Mouse (Mus musculus): ENCODE data around the gene Pde4b. TPM values are rescaled to one million over a fixed set of nuclear protein-coding genes. Genes with fewer than 3 reads are reported as not detected.
A peak's percentile ranks its signal among the peaks of the same experiment; 100 is the strongest.

Gene Pde4b
- polyA plus RNA-seq, 1 experiment, result 6.7 TPM

DNA sequence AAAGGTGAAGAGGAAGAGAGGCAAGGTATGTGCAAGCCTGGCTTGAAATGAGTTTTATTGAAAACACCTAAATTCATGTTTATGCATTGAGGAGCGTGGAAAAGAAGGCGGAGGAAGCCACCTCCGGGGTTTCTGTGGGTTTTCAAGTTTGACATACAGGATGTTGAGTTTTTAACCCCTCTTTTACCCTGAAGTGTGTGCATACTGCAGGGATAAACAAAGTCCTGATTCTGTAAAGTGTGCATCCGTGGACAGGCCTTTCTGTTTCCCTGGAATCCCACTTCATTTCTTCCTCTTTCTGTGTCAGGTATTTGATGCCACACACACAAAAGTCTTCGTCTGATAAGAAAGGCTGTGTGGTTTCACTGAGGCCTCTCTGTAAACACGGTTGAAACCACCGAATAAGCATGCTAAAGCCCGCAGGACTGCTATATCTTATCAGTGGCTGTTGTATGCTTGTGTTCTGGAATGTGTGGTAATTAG is 481.8 kb downstream of the Pde4b start:
- no peaks in the 10 kb centered on the region for H3K27me3 ChIP-seq (ENCODE audit: control insufficient read depth, insufficient read depth, insufficient read length)
- H3ac ChIP-seq (ENCODE audit: control insufficient read depth, insufficient read length), result no peak overlapping the region
- no peaks in the 10 kb centered on the region for H3K36me3 ChIP-seq (ENCODE audit: control insufficient read depth, insufficient read depth)
- peak overlapping the region; percentile 78 for H3K4me2 ChIP-seq (ENCODE audit: low read depth)
- no peak for TF ChIP-seq TCF12 (IDR thresholded peaks at IDR 0.05; ENCODE audit: insufficient read depth, poor library complexity, severe bottlenecking)
- no peak for TF ChIP-seq REST (IDR thresholded peaks at IDR 0.05; ENCODE audit: insufficient read depth, insufficient read length)
- TF ChIP-seq E2F4 (IDR thresholded peaks at IDR 0.05; ENCODE audit: insufficient read depth), result no peak
- no peak for TF ChIP-seq POLR2A (IDR thresholded peaks at IDR 0.05; ENCODE audit: insufficient read length, low read depth)
- TF ChIP-seq TCF3 (IDR thresholded peaks at IDR 0.05; ENCODE audit: insufficient read length, low read depth), result no peak
- TF ChIP-seq USF1 (IDR thresholded peaks at IDR 0.05; ENCODE audit: low read depth), result no peak
- TF ChIP-seq MAX (IDR thresholded peaks at IDR 0.05; ENCODE audit: low read depth), result no peak
- TF ChIP-seq MYOG (IDR thresholded peaks at IDR 0.05; ENCODE audit: control insufficient read depth in 1 of 3, insufficient read depth in 1 of 3, insufficient read length in 2 of 3, low read depth in 2 of 3), result no peak
- TF ChIP-seq CEBPB (IDR thresholded peaks at IDR 0.05; ENCODE audit: insufficient read depth, poor library complexity, severe bottlenecking), result no peak
- no peak for TF ChIP-seq SRF (IDR thresholded peaks at IDR 0.05; ENCODE audit: control insufficient read depth, insufficient read length, low read depth)
- no peak for TF ChIP-seq POLR2AphosphoS2 (IDR thresholded peaks at IDR 0.05; ENCODE audit: insufficient read length, low read depth)
- TF ChIP-seq MYOD1 (IDR thresholded peaks at IDR 0.05; ENCODE audit: control insufficient read depth in 1 of 3, insufficient read length in 2 of 3, low read depth in 2 of 3), result no peak
- H3K79me2 ChIP-seq (ENCODE audit: control insufficient read depth, insufficient read depth), result peaks cover 12% of the 10 kb centered on the region
- no peak overlapping the region for H3K4me3 ChIP-seq

DNA sequence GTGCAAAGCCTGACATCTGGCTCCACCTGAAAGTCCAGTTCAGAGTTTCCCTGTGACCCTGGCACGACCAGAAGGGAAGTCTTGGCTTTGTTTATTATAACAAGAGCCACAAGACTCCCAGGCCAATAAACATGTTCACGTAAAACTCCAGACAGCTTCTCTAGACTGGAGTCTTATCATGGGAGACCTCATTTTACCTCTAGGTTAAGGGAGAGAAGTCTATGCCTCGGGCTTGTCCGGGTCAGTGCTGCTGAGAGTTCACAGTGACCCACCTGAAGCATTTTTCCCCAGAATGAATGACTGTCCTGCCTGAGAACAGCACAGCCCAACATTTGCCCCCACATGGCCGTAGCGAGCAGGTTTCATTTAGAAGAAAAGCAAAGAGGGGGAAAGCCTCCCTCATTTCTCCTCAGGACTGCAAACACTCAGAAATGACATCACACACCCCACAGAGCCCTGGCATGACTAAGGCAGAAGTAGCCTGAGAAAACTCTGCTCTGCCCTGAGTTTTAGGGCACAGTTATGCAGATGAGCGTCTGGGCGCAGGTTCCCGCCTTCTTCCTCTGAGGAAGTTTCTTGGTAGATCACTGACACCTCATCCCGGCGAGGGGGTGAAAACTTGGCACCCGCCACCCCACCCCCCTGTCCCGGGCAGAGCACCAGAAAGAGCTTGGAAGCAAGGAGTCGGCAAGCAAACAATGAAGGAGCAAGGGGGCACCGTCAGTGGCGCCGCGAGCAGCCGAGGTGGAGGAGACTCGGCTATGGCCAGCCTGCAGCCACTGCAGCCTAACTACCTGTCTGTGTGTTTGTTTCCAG is 482.8 kb downstream of the Pde4b start:
- Histone ChIP-seq H3ac (ENCODE audit: control insufficient read depth, insufficient read length) (peak overlapping the region; percentile 59), H3K79me2 (ENCODE audit: control insufficient read depth, insufficient read depth) (peaks cover 12% of the 10 kb centered on the region), H3K4me3 (peak overlapping the region; percentile 75), H3K4me2 (ENCODE audit: low read depth) (peak overlapping the region; percentile 78), H3K36me3 (ENCODE audit: control insufficient read depth, insufficient read depth) (no peaks in the 10 kb centered on the region), H3K27me3 (ENCODE audit: control insufficient read depth, insufficient read depth, insufficient read length) (no peaks in the 10 kb centered on the region)
- TF ChIP-seq MAX (IDR thresholded peaks at IDR 0.05; ENCODE audit: low read depth) (no peak), POLR2A (IDR thresholded peaks at IDR 0.05; ENCODE audit: insufficient read length, low read depth) (peak; percentile 59), TCF3 (IDR thresholded peaks at IDR 0.05; ENCODE audit: insufficient read length, low read depth) (no peak), E2F4 (IDR thresholded peaks at IDR 0.05; ENCODE audit: insufficient read depth) (no peak), SRF (IDR thresholded peaks at IDR 0.05; ENCODE audit: control insufficient read depth, insufficient read length, low read depth) (no peak)

DNA sequence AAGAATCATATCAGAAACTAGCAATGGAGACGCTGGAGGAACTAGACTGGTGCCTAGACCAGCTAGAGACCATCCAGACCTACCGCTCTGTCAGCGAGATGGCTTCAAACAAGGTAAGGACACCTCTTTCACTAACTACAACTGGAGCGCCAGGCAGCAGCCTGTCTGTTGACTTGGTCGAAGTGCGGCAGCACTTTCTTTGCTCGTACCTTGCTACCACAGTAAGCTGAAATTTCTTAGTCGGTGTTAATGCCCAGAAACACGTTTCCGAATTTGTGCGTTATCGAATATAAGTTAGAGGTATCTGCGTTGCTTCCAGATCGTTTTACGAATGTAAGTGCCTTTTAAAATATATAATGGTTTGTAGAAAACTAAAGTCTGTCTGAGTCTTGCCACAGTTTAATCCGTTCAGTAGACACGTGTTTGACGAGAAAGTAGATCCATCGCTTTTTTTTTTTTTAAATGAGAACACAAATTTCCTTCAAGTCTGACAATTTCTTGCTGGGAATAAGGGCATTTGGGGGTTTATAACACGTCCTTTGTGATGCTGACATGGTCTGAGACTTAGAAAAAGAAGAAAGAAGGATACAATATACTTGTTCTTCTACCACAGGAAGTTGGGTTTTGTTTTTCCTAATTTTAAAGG is 483.5 kb downstream of the Pde4b start:
- H3K4me3 ChIP-seq, result peak overlapping the region; percentile 75
- TF ChIP-seq POLR2A (IDR thresholded peaks at IDR 0.05; ENCODE audit: insufficient read length, low read depth) (peak; percentile 1), CEBPB (IDR thresholded peaks at IDR 0.05; ENCODE audit: insufficient read depth, poor library complexity, severe bottlenecking) (no peak)
- no peaks in the 10 kb centered on the region for H3K27me3 ChIP-seq (ENCODE audit: control insufficient read depth, insufficient read depth, insufficient read length)
- H3K36me3 ChIP-seq (ENCODE audit: control insufficient read depth, insufficient read depth), result no peaks in the 10 kb centered on the region
- H3ac ChIP-seq (ENCODE audit: control insufficient read depth, insufficient read length), result peak overlapping the region; percentile 59
- H3K79me2 ChIP-seq (ENCODE audit: control insufficient read depth, insufficient read depth), result peaks cover 12% of the 10 kb centered on the region
- H3K4me2 ChIP-seq (ENCODE audit: low read depth), result peak overlapping the region; percentile 78

DNA sequence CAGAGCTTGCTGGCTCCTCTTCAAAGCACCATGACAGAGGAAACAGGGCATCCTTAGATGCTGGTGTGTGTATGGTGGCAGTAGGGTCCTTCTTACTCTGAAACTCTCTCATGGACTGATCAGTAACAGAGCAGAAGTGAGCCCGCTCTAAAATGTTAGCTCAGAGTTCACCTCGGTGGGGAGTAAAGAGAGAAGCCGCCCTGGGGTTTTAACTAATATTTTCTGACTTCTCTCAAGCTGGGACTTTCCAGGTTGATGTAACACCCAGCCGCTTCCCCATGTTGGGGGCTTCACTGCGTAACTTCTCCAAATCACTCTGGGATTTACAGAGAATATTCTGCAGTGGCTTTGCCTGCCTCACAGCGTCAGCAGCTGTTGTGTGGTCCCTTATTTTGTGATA is 484.7 kb downstream of the Pde4b start:
- no peak overlapping the region for H3ac ChIP-seq (ENCODE audit: control insufficient read depth, insufficient read length)
- no peak for TF ChIP-seq USF1 (IDR thresholded peaks at IDR 0.05; ENCODE audit: low read depth)
- no peak for TF ChIP-seq E2F4 (IDR thresholded peaks at IDR 0.05; ENCODE audit: insufficient read depth)
- TF ChIP-seq REST (IDR thresholded peaks at IDR 0.05; ENCODE audit: insufficient read depth, insufficient read length), result no peak
- TF ChIP-seq MYOD1 (IDR thresholded peaks at IDR 0.05; ENCODE audit: control insufficient read depth in 1 of 3, insufficient read length in 2 of 3, low read depth in 2 of 3), result no peak
- TF ChIP-seq POLR2A (IDR thresholded peaks at IDR 0.05; ENCODE audit: insufficient read length, low read depth), result no peak
- TF ChIP-seq POLR2AphosphoS2 (IDR thresholded peaks at IDR 0.05; ENCODE audit: insufficient read length, low read depth), result no peak
- TF ChIP-seq MAX (IDR thresholded peaks at IDR 0.05; ENCODE audit: low read depth), result no peak
- TF ChIP-seq SRF (IDR thresholded peaks at IDR 0.05; ENCODE audit: control insufficient read depth, insufficient read length, low read depth), result no peak
- TF ChIP-seq TCF12 (IDR thresholded peaks at IDR 0.05; ENCODE audit: insufficient read depth, poor library complexity, severe bottlenecking), result no peak
- no peak for TF ChIP-seq CEBPB (IDR thresholded peaks at IDR 0.05; ENCODE audit: insufficient read depth, poor library complexity, severe bottlenecking)
- no peak for TF ChIP-seq MYOG (IDR thresholded peaks at IDR 0.05; ENCODE audit: control insufficient read depth in 1 of 3, insufficient read depth in 1 of 3, insufficient read length in 2 of 3, low read depth in 2 of 3)
- TF ChIP-seq TCF3 (IDR thresholded peaks at IDR 0.05; ENCODE audit: insufficient read length, low read depth), result no peak
- H3K4me2 ChIP-seq (ENCODE audit: low read depth), result peak overlapping the region; percentile 78
- H3K27me3 ChIP-seq (ENCODE audit: control insufficient read depth, insufficient read depth, insufficient read length), result no peaks in the 10 kb centered on the region
- H3K79me2 ChIP-seq (ENCODE audit: control insufficient read depth, insufficient read depth), result peaks cover 17% of the 10 kb centered on the region
- no peaks in the 10 kb centered on the region for H3K36me3 ChIP-seq (ENCODE audit: control insufficient read depth, insufficient read depth)
- peak overlapping the region; percentile 75 for H3K4me3 ChIP-seq

DNA sequence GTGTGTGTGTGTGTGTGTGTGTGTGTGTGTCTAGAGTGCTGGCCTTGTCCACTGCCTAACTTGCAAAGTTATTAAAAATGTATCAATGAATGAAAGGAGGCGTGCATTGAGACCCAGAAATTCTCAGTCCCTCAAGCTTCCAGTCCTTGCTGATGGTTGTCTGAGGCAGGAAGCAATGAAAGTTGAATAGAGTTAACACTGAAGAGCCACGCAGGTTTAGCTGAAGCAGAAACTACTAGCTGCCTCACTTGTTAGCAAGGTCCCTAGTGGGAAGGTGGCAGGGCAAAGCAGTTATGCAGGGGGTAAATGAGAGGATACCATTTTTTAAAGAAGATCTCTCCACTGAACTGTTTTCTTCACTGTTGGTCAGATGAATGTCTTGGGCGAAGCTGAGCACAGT is 485.2 kb downstream of the Pde4b start:
- Histone ChIP-seq H3K36me3 (ENCODE audit: control insufficient read depth, insufficient read depth) (no peaks in the 10 kb centered on the region), H3K4me3 (peak overlapping the region; percentile 75), H3K27me3 (ENCODE audit: control insufficient read depth, insufficient read depth, insufficient read length) (no peaks in the 10 kb centered on the region), H3K4me2 (ENCODE audit: low read depth) (peak overlapping the region; percentile 78), H3ac (ENCODE audit: control insufficient read depth, insufficient read length) (no peak overlapping the region), H3K79me2 (ENCODE audit: control insufficient read depth, insufficient read depth) (peaks cover 17% of the 10 kb centered on the region)
- TF ChIP-seq USF1 (IDR thresholded peaks at IDR 0.05; ENCODE audit: low read depth) (no peak), SRF (IDR thresholded peaks at IDR 0.05; ENCODE audit: control insufficient read depth, insufficient read length, low read depth) (no peak), POLR2AphosphoS2 (IDR thresholded peaks at IDR 0.05; ENCODE audit: insufficient read length, low read depth) (no peak), TCF12 (IDR thresholded peaks at IDR 0.05; ENCODE audit: insufficient read depth, poor library complexity, severe bottlenecking) (no peak), REST (IDR thresholded peaks at IDR 0.05; ENCODE audit: insufficient read depth, insufficient read length) (no peak), MYOG (IDR thresholded peaks at IDR 0.05; ENCODE audit: control insufficient read depth in 1 of 3, insufficient read depth in 1 of 3, insufficient read length in 2 of 3, low read depth in 2 of 3) (no peak), CEBPB (IDR thresholded peaks at IDR 0.05; ENCODE audit: insufficient read depth, poor library complexity, severe bottlenecking) (no peak), MYOD1 (IDR thresholded peaks at IDR 0.05; ENCODE audit: control insufficient read depth in 1 of 3, insufficient read length in 2 of 3, low read depth in 2 of 3) (no peak)

All from myocyte (in vitro differentiated cells).